Comparison of ENCODE assay signal across 33 mouse cellular contexts in genomic region chr11:63050362-63050932, GRCm38 (mm10). TPM values are rescaled to one million over a fixed set of nuclear protein-coding genes. Genes with fewer than 3 reads are reported as not detected.
A peak's percentile ranks its signal among the peaks of the same experiment; 100 is the strongest.
DNase-seq lines count a peak whose midpoint lies in the region; ATAC-seq and TF ChIP-seq lines count a peak whose summit lies in the region.
"Had no signal": no experiment of that assay in that cellular context is flagged by ENCODE, and none has a peak within 500 bp of the region (broad histone marks: within the 10 kb centered on the region; RNA-seq: fewer than 3 reads in every experiment).

No protein-coding gene starts in this region.

- H3K27me3 ChIP-seq in intestine, embryonic 15.5 days (replicated peaks): no peaks in the 10 kb centered on the region
- H3K27me3 ChIP-seq in intestine, postnatal 0 days (replicated peaks; ENCODE audit: control insufficient read depth, insufficient read depth, low read length): no peaks in the 10 kb centered on the region
- no peaks in the 10 kb centered on the region for H3K27me3 ChIP-seq in small intestine, adult 2 months (ENCODE audit: control insufficient read depth, insufficient read depth, low read length)
- no peaks in the 10 kb centered on the region for H3K27me3 ChIP-seq in forebrain, embryonic 11.5 days (ENCODE audit: control insufficient read depth, insufficient read depth, low read length)
- H3K27me3 ChIP-seq: CH12.LX; embryonic facial prominence, embryonic 13.5 days; embryonic facial prominence, embryonic 15.5 days; forebrain, embryonic 13.5 days; forebrain, embryonic 15.5 days; Patski had no signal

- H3K4me3 ChIP-seq in intestine, embryonic 15.5 days (replicated peaks): no peak overlapping the region
- H3K4me3 ChIP-seq in intestine, postnatal 0 days (ENCODE audit: low read depth, low read length): no peak overlapping the region
- H3K4me3 ChIP-seq in small intestine, adult 2 months (ENCODE audit: low read depth, low read length): no peak overlapping the region
- no peak overlapping the region for H3K4me3 ChIP-seq in forebrain, embryonic 11.5 days (ENCODE audit: low read depth, low read length)
- H3K4me3 ChIP-seq: embryonic facial prominence, embryonic 13.5 days; embryonic facial prominence, embryonic 15.5 days; erythroblast, embryonic 14.5 days; forebrain, embryonic 10.5 days; forebrain, embryonic 13.5 days; forebrain, embryonic 15.5 days had no signal

- intact Hi-C loops in heart, postnatal 36 days (cut with DNase I): no loop called here

- peak; percentile 77 for ATAC-seq in intestine, embryonic 15.5 days
- peak; percentile 83 for ATAC-seq in intestine, postnatal 0 days
- ATAC-seq in forebrain, embryonic 11.5 days (replicated peaks; ENCODE audit: low FRiP score): no peak
- ATAC-seq: activated CD4-positive, CD25-positive, alpha-beta regulatory T cell, adult 4 months; CD4-positive, CD25-positive, alpha-beta regulatory T cell, adult 4 months; forebrain, embryonic 13.5 days; forebrain, embryonic 15.5 days; forebrain, postnatal 0 days; Patski had no signal

- H3K4me1 ChIP-seq in intestine, embryonic 15.5 days (replicated peaks): peaks cover 9% of the 10 kb centered on the region; the same call in 1 of the 2 replicates
- H3K4me1 ChIP-seq in intestine, postnatal 0 days (replicated peaks; ENCODE audit: control insufficient read depth, insufficient read depth, low read length): peaks cover 6% of the 10 kb centered on the region; the same call in 1 of the 2 replicates
- H3K4me1 ChIP-seq in small intestine, adult 2 months (ENCODE audit: control insufficient read depth, insufficient read depth, insufficient read length, low read length): peaks cover 29% of the 10 kb centered on the region; the same call in 1 of the 2 replicates
- H3K4me1 ChIP-seq in forebrain, embryonic 11.5 days (replicated peaks; ENCODE audit: control insufficient read depth, insufficient read depth, low read length): no peaks in the 10 kb centered on the region
- H3K4me1 ChIP-seq: embryonic facial prominence, embryonic 15.5 days; forebrain, embryonic 10.5 days; forebrain, embryonic 13.5 days; forebrain, embryonic 15.5 days had no signal

- 78% methylated on average over 6 of the region's 6 CpGs for WGBS in intestine, embryonic 15.5 days
- WGBS in intestine, postnatal 0 days: 55% methylated on average over 6 of the region's 6 CpGs
- 36% methylated on average over 6 of the region's 6 CpGs for WGBS in small intestine, adult 2 months
- 86% methylated on average over 6 of the region's 6 CpGs for WGBS in forebrain, embryonic 11.5 days

- TF ChIP-seq POLR2A in small intestine, adult 2 months (IDR thresholded peaks at IDR 0.05; ENCODE audit: low read depth, low read length): no peak

- no peak overlapping the region for H3K9ac ChIP-seq in intestine, embryonic 15.5 days
- H3K9ac ChIP-seq in intestine, postnatal 0 days (ENCODE audit: low read depth, low read length): no peak overlapping the region
- H3K9ac ChIP-seq in forebrain, embryonic 11.5 days (ENCODE audit: low read length): no peak overlapping the region
- H3K9ac ChIP-seq: embryonic facial prominence, embryonic 13.5 days; embryonic facial prominence, embryonic 15.5 days; forebrain, embryonic 13.5 days; forebrain, embryonic 15.5 days; forebrain, postnatal 0 days had no signal

- H3K4me2 ChIP-seq in intestine, embryonic 15.5 days (replicated peaks): no peak overlapping the region
- no peak overlapping the region; the same call in 1 of the 2 replicates for H3K4me2 ChIP-seq in intestine, postnatal 0 days (replicated peaks; ENCODE audit: low read depth)
- H3K4me2 ChIP-seq in forebrain, embryonic 11.5 days (ENCODE audit: low read depth, low read length, severe bottlenecking): no peak overlapping the region
- H3K4me2 ChIP-seq: embryonic facial prominence, embryonic 13.5 days; embryonic facial prominence, embryonic 15.5 days; forebrain, embryonic 13.5 days; forebrain, embryonic 15.5 days had no signal

- H3K9me3 ChIP-seq in intestine, embryonic 15.5 days: no peaks in the 10 kb centered on the region
- no peaks in the 10 kb centered on the region for H3K9me3 ChIP-seq in intestine, postnatal 0 days (ENCODE audit: control insufficient read depth)
- H3K9me3 ChIP-seq in forebrain, embryonic 11.5 days (ENCODE audit: control insufficient read depth, low read length): no peaks in the 10 kb centered on the region
- H3K9me3 ChIP-seq: embryonic facial prominence, embryonic 13.5 days; embryonic facial prominence, embryonic 15.5 days; forebrain, embryonic 10.5 days; forebrain, embryonic 13.5 days; forebrain, embryonic 15.5 days had no signal

- peak overlapping the region; percentile 63 for H3K27ac ChIP-seq in intestine, embryonic 15.5 days
- H3K27ac ChIP-seq in intestine, postnatal 0 days (ENCODE audit: low read depth, low read length): peak overlapping the region; percentile 15; the same call in 1 of the 2 replicates
- peak overlapping the region; percentile 78 for H3K27ac ChIP-seq in small intestine, adult 2 months (ENCODE audit: insufficient read depth, low read depth, low read length)
- H3K27ac ChIP-seq in forebrain, embryonic 11.5 days (ENCODE audit: low read depth, low read length): no peak overlapping the region
- H3K27ac ChIP-seq: embryonic facial prominence, embryonic 13.5 days; embryonic facial prominence, embryonic 15.5 days; forebrain, embryonic 10.5 days; forebrain, embryonic 13.5 days; forebrain, embryonic 15.5 days had no signal

- TF ChIP-seq CTCF in intestine, postnatal 0 days (IDR thresholded peaks at IDR 0.05; ENCODE audit: low read depth): no peak
- no peak for TF ChIP-seq CTCF in small intestine, adult 2 months (IDR thresholded peaks at IDR 0.05; ENCODE audit: extremely low read depth, insufficient read length, insufficient replicate concordance, low read depth, low read length)

- DNase-seq in heart, adult 11 months: peak; percentile 71
- DNase-seq in heart, postnatal 36 days: no peak
- no peak for DNase-seq in cerebellum, postnatal 25 days
- no peak for DNase-seq in forebrain, embryonic 11.5 days (ENCODE audit: low spot score)
- no peak for DNase-seq in thymus, postnatal 36 days
- DNase-seq: adrenal gland, adult 8-10 months; adrenal gland, postnatal 14 days; adrenal gland, postnatal 36 days; cerebellum, adult 11-12 months; cerebellum, adult 2 months; cerebellum, adult 9-10 months; cerebellum, postnatal 10 days; cerebellum, postnatal 36 days; embryo, embryonic 11 days; forebrain, postnatal 0 days had no signal

- no peaks in the 10 kb centered on the region for H3K36me3 ChIP-seq in intestine, embryonic 15.5 days
- no peaks in the 10 kb centered on the region for H3K36me3 ChIP-seq in intestine, postnatal 0 days (ENCODE audit: control insufficient read depth, insufficient read depth)
- H3K36me3 ChIP-seq in small intestine, adult 2 months (ENCODE audit: control insufficient read depth, insufficient read depth, low read length): no peaks in the 10 kb centered on the region
- no peaks in the 10 kb centered on the region for H3K36me3 ChIP-seq in forebrain, embryonic 11.5 days (ENCODE audit: control insufficient read depth, insufficient read depth, low read length)
- H3K36me3 ChIP-seq: embryonic facial prominence, embryonic 13.5 days; embryonic facial prominence, embryonic 15.5 days; forebrain, embryonic 10.5 days; forebrain, embryonic 15.5 days; G1E had no signal

RNA-seq across cellular contexts. Expression of gene Tekt3, which starts 11.0 kb away (rescaled TPM):
- total RNA-seq in heart, postnatal 36 days (2021): not detected
- polyA plus RNA-seq in intestine, embryonic 15.5 days (2015; fragmentation: Nextera tagmentation; extraction: Ambion mirVana): 0.08 TPM in 1 of 2 replicates, not detected in the other
- not detected in 2 replicates for polyA plus RNA-seq in intestine, postnatal 0 days (2015; fragmentation: Nextera tagmentation; extraction: Ambion mirVana)
- not detected in 2 replicates for polyA plus RNA-seq in small intestine, adult 2 months (2012; rRNA removed)
- not detected in 2 replicates for polyA plus RNA-seq in forebrain, embryonic 11.5 days (2014; fragmentation: Nextera tagmentation; extraction: Ambion mirVana)
- total RNA-seq: adrenal gland, adult 18-20 months; adrenal gland, adult 8-10 months; adrenal gland, postnatal 14 days; adrenal gland, postnatal 36 days; CH12.LX; common myeloid progenitor, adult 5-6 weeks had no signal
- polyA plus RNA-seq: activated CD4-positive, CD25-positive, alpha-beta regulatory T cell, adult 4 months; brain, embryonic 14.5 days; CD4-positive, CD25-positive, alpha-beta regulatory T cell, adult 4 months; cerebellum, adult 2 months; embryonic facial prominence, embryonic 11.5 days; embryonic facial prominence, embryonic 13.5 days; erythroblast, embryonic 14.5 days; forebrain, embryonic 10.5 days; forebrain, embryonic 13.5 days; forebrain, embryonic 15.5 days; G1E; Patski had no signal
